Mouse (Mus musculus) thymus, postnatal 0 days (tissue): Measurements from ENCODE around the gene Nr1h4. TPM values are rescaled to one million over a fixed set of nuclear protein-coding genes. Genes with fewer than 3 reads are reported as not detected.

ENCODE experiments used
- DNase-seq: peaks from one replicate; pipeline ENCODE4 v3.0.0-alpha.2; 2015; ENCODE audit warnings: low spot score
- polyA plus RNA-seq: library from polyadenylated mRNA; unstranded; fragments of >200 nt; fragmentation: Nextera tagmentation; extraction: Ambion mirVana; gene quantifications from 2 replicates; pipeline ENCODE4 v1.2.1, GENCODE M21; 2015

Gene Nr1h4
- polyA plus RNA-seq, 1 experiment from 2014 or later: 0.20 TPM

DNA sequence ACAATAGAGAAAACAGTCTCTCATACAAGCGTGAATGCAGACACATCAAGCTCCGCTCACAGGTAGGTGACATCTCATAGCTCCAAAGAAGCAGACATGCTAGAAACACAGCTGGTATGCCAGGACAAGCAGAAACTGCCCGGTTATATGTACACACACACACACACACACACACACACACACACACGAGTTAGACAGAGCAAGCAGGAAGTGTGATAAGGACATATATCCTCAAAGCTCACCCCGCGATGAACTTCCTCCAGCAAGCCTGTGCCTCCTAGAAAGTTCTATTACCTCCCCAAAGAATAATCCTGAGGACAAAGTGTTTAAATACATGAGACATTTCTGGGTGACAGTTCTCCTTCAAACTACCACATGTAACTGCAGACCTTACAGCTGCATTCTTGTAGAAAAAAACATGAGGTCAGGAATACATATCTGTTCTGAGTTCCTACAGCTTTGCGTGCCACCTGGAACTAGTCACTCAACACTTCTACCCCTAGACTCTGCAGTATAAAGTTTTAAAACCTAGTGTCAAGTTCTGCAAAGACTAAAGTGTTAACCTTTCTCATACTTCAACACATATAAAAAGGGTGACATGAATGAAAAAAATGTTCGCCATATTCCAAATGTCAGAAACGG is 11.5 kb downstream of the Nr1h4 start:
- DNase-seq: peak; percentile 39

DNA sequence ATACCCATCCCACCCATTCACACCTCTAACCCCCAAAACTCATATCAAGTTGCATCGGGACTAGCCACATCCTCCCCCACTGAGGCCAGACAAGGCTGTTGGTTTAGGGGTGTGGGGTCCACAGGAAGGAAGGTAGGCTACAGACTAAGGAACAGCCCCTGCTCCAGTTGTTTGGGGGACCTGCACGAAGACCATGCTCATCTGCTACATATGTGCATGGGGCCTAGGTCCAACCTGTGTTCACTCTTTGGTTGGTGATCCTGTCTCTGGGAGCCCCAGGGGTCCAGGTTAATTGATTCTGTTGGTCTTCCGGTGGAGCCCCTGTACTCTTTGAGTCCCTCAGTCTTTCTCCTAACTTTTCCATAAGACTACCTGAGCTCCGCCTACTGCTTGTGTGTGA is 13.0 kb downstream of the Nr1h4 start:
- DNase-seq: no peak

DNA sequence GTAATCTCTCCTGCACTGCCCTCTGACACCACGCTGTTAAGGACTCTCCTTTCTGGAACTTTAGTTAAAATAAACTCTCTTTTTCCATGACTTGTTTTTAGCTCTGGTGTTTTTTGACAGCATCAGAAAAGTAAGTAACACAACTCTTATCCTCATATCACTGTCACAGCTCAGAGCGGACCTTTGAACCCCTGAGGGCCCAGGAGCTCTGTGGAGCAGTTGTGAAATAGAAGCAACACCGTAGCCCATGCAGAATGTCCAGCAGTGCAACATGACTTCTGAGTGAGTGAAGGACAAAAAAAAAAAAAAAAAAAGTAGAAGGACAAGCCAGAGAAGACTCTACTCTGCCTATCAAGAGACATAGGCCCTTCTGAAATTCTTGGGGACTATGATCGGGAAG is 14.2 kb downstream of the Nr1h4 start:
- DNase-seq: no peak

DNA sequence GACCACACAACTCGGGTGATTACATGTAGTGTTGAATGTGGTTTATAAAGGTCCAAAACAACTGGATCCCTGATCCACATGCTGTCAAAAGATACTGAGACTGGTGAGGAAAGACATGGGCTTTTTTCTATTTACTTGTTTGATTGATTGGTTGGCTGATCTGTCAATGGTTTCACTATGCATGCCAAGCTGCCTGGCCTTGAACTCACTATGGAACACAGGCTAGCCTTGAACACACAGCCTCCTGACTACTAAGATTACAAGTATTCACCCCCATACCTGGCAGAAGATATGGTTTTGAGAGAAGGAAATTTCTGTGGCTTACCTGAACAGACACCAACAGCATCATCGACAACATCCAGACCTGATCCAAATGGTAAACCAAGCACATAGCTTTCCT is 15.0 kb downstream of the Nr1h4 start:
- DNase-seq: no peak

DNA sequence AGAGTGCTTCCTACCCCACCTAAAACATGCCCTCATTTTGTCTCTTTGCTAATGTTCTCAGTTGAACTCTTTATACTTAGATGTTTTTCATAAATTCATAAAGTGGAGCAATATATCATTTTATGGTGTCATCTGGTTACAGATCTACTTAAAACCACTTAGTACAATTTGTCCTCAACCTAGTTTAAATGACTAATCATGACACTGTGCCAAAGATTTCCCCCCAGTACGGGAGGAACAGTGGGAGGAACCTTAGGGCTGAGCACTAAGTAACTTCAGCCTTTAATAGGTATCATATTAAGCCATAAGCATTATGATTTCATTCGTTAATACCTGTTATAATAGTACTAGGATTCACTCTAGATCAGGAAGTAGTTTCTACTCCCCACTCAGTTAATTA is 17.6 kb downstream of the Nr1h4 start:
- DNase-seq: no peak

DNA sequence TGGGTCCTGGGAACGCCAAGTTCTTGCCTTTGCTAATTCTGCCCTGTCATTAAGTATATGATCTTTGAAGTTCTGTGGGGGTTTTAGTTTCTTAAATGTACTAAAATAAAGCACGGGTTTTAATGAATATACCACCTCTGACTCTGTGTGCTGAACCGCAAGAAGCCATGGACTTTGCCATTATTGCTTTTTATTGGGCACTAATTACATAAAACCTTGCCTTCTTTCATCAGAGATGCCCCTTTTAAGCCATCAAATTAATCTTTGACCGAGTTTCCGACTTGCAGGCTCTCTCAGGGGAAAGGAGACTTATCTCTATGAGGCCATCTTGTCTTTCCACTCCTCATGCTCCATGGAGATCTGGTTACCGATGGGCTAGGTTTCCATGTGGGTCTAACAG is 20.8 kb downstream of the Nr1h4 start:
- no peak for DNase-seq

DNA sequence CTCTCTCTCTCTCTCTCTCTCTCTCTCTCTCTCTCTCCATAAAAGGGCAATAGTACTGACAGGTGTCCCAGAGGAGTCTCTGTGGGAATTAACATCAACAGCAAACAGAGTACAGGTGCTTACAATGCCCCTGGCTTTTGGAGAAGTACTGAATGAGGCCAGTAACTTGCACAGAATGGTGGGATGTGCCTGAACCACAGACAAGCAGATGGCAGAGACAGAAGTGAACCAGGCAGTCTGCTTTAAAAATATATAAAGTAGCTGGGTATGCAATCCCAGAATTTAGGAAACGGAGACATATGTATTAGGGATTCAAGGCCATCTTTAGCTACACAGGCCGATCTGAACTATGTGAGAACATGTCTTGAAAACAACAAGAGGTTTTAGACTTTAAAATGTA is 22.8 kb downstream of the Nr1h4 start:
- no peak for DNase-seq

DNA sequence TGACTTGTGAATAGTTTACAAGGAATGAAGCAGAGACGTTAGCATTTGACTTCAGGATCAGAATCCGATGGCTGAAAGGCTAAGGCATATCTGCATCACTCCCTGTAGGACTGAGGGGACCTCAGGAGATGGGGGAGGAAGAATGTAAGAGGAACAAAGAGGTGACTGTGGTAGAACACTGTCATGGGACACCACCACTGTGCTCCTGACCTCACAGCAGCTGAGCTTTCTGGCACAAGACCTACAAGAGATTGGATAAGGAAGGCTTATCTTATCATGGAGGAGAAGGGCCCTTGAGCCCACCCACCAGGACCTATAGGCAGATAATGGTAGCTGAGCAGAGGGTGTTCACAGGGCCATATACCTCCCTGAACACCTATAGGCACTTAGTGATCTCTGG is 24.8 kb downstream of the Nr1h4 start:
- no peak for DNase-seq

DNA sequence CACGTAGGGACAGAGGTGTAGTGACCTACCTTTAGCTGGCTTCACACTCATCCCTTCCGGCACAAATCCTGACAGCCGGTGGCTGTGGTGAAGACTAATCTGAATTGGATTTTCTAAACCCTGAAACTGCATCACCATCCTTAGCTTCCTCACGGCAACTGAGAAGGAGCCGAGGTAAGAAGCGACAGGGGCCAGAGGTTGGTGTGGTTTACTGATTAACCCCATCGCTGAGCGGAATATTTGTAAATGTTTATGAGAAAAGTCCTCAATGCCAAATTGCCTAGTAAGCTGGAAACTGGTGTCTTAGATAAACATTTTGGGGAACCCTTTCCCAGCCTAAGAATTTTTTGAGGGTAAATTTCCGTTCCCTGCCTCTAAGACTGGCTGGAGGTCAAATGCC is 26.9 kb downstream of the Nr1h4 start:
- DNase-seq: no peak

DNA sequence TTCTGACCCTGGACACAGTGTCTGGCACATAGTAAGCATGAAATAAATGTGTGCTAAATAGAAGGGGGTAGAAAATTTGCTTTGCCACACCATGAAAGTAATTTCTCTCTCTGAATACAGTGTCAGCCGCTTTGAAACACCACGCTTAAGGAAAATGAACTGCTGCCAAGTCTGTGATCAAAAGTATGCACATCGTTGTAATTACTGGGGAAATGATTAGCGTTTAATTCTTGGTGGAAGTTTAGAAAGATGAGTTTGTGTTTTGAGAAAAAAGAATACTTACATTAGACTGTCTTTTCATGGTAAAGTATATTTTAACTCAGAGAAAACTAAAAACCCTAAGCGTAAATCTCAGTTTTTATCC is 27.8 kb downstream of the Nr1h4 start:
- DNase-seq: no peak

DNA sequence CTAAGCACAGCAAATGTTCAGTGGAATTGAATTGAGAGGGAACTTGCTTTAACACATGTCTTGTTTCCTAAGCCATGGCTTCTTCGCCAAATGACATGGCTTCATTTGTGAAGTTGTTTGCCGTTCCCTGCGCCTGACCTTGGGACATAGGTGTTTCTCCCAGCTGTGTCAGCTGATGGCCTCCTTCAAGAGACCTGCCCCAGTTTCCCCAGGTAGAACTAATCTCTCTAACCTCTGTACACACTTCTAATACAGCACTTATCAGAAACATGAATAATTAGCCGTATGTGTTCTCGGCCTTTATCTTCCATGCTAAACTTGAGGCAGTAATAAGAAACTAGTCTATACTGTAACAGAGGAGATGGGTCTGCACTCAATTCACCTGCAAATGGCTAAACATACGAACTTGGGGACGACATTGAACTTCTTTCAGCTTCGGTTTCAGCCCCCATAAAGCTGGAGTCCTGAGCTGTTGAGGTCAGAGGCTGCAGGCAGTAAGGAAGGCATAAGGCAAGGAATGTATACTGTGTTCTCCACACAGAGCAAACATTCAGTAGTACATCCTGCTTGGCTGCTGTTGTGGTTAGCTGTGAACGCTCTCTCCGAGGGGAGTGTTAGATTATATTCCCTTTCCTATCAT is 28.3 kb downstream of the Nr1h4 start:
- no peak for DNase-seq

DNA sequence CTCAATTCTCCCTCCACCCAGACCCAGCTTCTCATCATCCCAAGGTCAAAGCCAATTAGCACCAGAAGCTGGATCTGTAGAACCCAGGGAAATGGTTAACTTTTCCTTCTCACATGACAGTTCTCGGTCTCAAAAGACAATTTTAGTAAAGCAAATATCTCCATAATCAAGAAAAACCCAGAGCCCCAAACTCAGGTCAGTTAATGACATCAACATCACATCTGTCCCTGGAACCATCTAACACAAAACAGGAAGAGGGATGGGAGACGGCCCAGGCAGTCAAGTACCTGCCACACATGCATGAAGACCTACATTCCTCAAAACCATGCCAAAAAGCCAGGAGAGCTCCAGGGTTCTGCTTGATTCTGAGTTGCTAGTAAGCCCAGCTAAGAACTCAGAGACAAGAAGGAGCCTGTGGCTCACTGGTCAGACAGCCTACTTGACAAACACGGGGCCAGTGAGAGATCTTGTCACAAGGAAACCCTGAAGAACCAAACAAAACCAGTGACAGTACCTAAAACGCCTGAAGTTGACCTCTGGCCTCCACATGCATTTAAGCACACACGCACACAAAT is 30.3 kb downstream of the Nr1h4 start:
- no peak for DNase-seq

DNA sequence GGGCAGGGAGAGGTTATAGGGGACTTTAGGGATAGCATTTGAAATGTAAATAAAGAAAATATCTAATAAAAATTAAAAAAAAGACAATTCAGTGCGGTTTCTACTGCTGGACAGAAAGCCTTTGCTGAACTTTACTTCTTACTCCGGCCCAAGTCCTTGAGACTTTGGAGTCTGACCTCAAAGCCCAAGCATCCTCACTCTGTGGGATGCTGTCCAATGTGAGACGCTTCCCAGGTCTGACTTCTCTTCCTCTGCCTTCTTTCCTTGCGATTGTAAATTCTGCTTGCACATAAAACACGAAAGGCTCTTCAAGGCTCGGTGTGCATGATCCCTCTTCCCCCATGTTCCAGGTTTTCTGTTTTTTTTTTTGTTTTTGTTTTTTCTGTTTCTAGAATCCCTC is 31.5 kb downstream of the Nr1h4 start:
- DNase-seq: no peak

DNA sequence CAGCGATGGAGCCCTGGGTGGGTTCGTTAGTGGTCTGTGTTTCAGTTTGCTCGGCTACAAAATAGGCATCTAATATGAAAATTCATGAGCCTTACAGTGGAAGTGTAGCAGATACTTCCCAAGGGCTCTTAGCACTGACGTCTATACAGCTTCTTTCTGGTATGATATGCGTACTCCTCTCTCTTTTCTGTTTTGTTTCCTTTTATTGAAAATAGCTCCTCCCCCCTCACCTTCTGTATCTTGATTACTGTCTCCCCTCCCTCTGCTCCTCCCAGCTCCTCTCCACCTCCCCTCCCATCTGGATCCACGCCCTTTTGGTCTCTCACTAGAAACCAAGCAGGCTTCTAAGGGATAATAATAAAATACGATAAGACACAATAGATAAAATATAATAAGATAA is 37.8 kb downstream of the Nr1h4 start:
- no peak for DNase-seq

DNA sequence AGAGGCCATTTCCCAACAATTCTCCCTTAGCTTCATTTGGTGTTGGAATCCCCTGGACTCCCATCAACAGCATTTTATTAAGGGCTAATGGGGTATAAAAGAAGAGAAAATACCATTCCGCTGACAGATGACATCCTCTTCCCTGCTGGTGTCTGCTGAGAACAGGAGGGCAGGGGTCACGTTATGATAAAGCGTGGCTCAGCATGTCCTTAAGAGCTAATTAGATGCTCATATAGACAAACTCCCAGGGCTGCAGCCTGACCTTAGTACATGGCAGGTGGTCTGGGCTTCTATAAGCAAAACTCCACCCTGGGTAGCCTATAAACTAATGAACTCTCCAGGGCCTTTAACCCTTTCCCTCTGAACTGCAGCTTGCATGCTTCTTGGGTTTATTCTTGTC is 42.1 kb downstream of the Nr1h4 start:
- DNase-seq: no peak

DNA sequence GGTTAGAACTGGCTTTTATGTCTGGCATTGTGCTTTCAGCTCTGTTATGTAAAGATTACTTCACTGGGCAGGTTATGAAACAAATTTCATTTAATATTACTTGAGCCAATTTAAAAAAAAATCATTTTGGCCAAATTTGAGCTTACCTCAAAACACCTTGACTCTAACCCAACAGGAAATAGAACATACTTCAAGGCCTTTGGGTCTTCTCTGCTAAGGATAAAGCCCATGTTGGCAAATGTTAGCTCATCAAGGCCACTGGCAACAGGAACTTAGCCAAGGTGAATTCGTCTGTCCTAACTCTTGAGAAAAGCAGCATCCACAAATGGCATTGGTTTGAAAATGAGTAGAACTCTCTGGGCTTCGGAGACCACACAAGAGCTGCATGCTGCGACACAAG is 43.1 kb downstream of the Nr1h4 start:
- DNase-seq: no peak

DNA sequence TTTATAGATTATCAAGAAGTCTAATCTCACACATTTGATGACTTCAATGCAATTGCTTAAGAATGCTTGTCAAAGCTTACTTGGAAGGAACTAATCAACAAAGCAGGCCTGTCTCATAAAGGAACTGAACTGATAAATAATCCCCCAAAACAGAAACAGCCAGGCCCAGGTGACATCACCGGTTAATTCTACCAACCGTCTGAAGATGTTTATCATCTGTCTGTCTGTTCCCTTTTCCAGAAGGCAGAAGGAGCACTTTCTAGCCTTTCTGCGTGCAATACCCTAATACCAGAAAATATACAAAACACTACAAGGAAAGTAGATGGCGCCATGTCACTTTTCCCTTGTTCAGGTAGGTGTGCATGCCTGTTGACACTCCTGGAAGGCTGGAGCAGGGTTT is 43.9 kb downstream of the Nr1h4 start:
- no peak for DNase-seq

DNA sequence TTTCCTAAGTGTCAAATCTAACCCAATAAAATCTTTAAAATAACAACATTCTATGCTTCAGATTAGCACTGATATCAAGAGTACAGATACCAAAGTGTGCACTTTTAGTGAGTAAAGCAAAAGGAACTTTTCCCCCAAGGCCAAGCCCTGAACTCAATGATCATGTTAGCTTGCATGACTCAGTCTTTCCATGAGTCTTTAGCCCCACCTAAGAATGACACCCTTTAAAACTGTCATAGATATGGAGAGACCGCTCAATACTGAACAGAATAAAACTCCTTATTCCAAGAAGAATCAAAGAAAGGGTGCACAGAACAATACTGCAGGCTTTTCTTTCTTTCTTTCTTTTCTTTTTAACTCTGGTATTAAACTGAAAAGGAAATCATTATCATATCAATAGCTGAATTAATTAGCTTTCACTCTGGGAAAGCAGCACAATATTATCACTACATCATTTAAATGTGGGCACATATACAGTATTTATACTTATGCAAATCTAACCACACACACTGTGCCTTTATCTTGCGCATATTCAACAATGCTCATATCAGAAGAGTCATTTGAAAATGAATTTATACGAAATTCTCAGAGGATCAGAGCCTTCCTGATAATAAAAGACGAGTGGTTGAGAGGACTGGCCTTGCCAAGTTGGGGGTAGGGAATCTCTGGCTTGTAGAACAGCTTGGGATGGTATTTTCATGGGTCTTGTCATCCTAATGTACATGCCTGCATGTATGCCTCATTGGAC is 46.2 kb downstream of the Nr1h4 start:
- DNase-seq: no peak

DNA sequence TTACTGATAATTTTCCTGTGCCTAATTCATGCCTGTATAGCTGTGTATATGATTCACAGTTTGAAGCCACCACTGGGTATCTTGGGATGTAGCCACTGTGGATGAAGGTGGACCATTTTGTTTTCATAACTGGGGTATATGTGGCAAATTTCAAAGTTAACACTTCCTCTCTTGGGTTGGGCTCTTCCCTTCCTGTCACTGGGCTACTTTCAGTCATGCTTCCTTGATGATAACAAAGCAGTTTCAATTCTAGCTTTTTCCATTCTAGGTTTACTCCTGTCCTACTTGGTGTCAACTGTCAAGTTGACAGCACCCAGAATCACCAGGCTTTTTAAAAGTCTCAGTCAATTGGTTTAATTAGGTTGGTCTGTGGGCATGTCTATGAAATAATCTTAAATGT is 48.5 kb downstream of the Nr1h4 start:
- no peak for DNase-seq

DNA sequence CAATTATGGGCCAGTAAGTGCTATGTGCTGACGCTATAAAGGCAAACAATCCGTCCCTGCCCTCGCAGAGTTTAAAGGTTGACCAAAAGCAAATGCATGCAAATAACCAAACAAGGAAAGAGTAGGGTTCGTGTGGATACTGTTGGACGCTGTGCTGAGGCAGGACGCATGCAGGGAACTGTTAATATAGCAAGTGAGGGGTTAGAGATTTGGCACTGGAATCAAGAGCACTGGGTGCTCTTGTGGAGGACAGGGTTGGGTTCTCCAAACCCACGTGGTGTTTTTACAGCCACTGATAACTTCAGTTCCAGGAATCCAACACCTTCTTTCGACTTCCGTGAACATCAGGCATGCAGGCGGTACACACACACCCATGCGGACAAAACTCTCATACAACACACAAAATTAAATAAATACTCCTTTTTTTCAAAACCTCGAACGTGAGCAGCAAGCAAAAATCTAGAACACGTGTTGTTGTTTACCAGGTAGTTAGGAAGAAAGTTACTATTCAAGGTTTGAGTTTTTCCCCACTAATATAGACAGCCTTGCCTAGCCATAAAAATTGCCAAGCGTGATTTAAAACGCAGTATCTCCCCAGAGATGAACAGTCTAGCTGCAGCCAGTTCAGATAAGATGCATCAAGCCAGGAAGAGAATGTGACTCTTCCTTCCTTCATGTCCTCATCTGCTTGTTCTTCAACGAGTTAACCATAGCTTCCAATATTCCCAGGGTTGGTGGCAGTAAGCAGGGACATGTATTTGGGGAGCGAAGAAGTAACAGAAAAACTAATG is 49.4 kb downstream of the Nr1h4 start:
- DNase-seq: no peak

DNA sequence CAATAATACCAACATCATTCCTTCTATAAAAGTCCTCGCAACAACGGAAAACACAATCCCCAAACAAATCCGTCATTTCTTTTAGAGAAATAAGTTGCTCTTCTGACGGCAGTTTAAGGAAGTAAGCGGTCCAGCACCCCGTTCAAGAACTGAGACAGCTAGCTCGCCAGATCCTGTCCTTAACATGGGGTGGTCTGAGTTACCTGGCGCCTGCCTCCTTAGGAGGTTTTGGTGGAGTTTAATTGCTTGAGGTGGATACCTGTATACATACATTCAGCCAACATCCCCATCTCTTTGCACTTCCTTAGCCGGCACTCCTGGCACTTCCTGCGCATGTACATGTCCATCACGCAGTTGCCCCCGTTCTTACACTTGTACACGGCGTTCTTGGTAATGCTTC is 50.3 kb downstream of the Nr1h4 start:
- no peak for DNase-seq

DNA sequence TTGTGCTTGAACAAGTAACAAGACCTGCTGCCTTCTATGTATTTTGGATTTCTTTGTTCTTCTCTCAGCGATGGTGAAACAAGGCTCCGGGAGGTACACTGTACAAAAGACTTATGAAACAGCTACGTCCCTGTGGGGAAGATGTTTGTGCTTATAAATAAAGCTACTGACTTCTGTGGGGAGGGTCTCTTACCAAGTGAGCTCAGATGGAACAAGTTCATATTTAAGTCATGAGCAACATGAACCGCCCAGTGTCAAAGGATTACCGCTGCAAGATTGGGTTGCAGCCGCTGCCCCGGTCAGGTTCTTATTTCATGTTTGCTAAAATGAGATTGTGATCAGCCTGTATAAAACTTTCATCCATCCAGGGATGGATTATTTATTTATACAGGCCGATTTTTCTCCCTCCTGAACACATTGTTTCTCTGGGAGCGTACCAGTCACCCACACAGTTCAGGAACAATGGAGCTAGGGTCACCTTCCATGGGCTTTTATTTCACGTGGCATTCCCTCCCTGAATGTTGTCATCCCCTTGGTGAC is 51.2 kb downstream of the Nr1h4 start:
- no peak for DNase-seq
